Mouse (Mus musculus): ENCODE measurements around the gene Rccd1. TPM values are rescaled to one million over a fixed set of nuclear protein-coding genes. Genes with fewer than 3 reads are reported as not detected.

The Rccd1 gene
- polyA plus RNA-seq, 1 experiment from 2014 or later = 3.1 TPM

GRCm38 (mm10) chr7:80368009-80368408, 43.8 kb upstream of the Rccd1 start:
- no peak for ATAC-seq (ENCODE audit: insufficient read depth)
- Histone ChIP-seq H3K9ac (no peak overlapping the region), H3K27me3 (peaks cover 39% of the 10 kb centered on the region), H3K4me2 (no peak overlapping the region), H3K4me3 (replicated peaks) (no peak overlapping the region), H3K9me3 (replicated peaks) (no peaks in the 10 kb centered on the region), H3K4me1 (replicated peaks) (peaks cover 24% of the 10 kb centered on the region), H3K36me3 (replicated peaks) (peaks cover 29% of the 10 kb centered on the region), H3K27ac (replicated peaks) (no peak overlapping the region)
- WGBS (ENCODE audit: insufficient replicate concordance) = 70% methylated on average over 9 of the region's 9 CpGs

DNA sequence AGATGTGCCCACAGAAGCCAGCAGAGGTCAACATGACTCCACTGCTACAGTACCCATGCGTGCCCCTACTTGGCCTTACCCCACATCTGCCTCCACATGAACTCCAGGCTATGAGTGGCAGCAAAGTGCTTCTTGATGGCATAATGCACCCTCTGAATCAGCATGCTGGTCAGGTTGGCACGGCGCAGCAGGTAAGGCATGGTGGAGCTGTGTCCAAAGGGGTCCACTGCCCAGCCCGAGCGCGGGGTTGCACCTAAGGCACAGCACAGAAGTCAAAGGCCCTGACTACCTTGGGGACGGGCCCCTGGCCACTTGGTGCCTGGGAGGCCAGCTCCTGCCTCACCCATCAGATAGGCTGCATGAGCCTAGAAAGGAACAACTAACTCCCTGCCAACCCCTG, 43.0 kb upstream of the Rccd1 start:
- peaks cover 24% of the 10 kb centered on the region for H3K4me1 ChIP-seq (replicated peaks)
- no peak overlapping the region for H3K27ac ChIP-seq (replicated peaks)
- WGBS (ENCODE audit: insufficient replicate concordance) = 78% methylated on average over 7 of the region's 7 CpGs
- H3K9ac ChIP-seq = no peak overlapping the region
- H3K36me3 ChIP-seq (replicated peaks) = peaks cover 32% of the 10 kb centered on the region
- no peak overlapping the region for H3K4me2 ChIP-seq
- H3K9me3 ChIP-seq (replicated peaks) = no peaks in the 10 kb centered on the region
- H3K27me3 ChIP-seq = peaks cover 36% of the 10 kb centered on the region
- no peak for ATAC-seq (ENCODE audit: insufficient read depth)
- no peak overlapping the region for H3K4me3 ChIP-seq (replicated peaks)

DNA sequence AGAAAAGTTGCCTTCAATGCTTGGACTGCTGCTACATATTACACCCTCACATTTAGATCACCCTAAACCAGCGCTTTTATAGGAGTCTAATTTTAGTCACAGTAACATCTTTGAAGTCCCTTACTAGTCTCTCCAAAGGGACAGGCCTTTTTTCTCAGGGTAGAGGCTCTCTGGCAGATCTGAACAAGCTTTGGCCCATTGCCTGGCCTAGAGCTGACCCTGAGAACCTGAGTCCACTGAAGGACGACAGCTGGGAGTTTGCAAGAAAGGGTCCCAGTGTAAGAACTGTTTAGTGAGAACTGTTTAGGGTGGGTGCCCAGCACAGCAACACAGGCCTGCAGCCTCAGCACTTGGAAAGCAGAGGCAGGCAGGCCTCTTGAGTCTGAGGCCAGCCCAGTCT, 41.5 kb upstream of the Rccd1 start:
- ATAC-seq (ENCODE audit: insufficient read depth) = no peak
- Histone ChIP-seq H3K36me3 (replicated peaks) (peaks cover 37% of the 10 kb centered on the region), H3K4me1 (replicated peaks) (peaks cover 16% of the 10 kb centered on the region), H3K9ac (no peak overlapping the region), H3K27me3 (peaks cover 21% of the 10 kb centered on the region), H3K9me3 (replicated peaks) (no peaks in the 10 kb centered on the region), H3K4me2 (no peak overlapping the region), H3K4me3 (replicated peaks) (no peak overlapping the region), H3K27ac (replicated peaks) (no peak overlapping the region)
- 73% methylated on average over 2 of the region's 2 CpGs for WGBS (ENCODE audit: insufficient replicate concordance)

DNA sequence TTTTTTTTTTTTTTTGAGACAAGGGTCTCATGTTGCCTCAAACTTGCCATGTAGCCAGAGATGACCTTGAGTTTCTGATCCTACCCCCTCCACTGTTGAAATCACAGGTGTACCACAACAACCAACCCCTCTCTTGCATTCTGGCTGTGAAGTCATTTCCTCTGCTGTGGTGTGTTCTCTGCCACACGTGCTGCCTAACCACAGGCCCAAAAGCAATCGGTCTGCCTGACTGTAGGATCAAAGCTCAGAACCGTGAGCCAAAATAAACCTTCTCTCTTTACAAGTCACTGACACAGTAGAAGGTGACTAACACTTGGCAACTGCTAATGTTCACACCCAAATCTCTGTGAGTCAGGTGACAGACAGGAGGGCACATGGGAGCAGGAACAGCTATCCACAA, 36.2 kb upstream of the Rccd1 start:
- Histone ChIP-seq H3K9me3 (replicated peaks) (no peaks in the 10 kb centered on the region), H3K36me3 (replicated peaks) (peaks cover 40% of the 10 kb centered on the region; the same call in 1 of the 2 replicates), H3K4me2 (no peak overlapping the region), H3K27ac (replicated peaks) (no peak overlapping the region), H3K9ac (no peak overlapping the region), H3K27me3 (no peaks in the 10 kb centered on the region), H3K4me3 (replicated peaks) (no peak overlapping the region), H3K4me1 (replicated peaks) (no peaks in the 10 kb centered on the region)
- ATAC-seq (ENCODE audit: insufficient read depth) = no peak
- WGBS (ENCODE audit: insufficient replicate concordance) = 39% methylated on average over 3 of the region's 3 CpGs

DNA sequence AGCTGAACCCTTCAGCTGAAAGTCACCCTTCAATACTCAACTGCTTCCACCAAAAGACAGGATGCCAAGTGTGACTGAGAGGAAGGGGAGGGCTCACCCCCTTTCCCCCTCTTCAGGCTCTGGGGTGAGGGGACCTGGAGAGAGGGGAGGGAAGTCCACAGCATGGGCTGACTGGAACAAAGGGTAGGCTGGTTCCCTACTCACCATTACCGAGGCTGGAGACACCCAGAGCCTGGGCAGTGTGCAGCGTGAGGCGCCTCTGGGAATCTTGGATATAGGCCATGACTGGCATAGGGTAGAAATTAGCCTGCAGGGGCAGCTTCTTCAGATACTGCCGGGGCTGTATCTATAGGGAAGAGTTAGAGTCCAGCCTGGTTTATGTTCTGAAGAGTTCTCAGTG, 33.8 kb upstream of the Rccd1 start:
- Histone ChIP-seq H3K4me2 (no peak overlapping the region), H3K27me3 (no peaks in the 10 kb centered on the region), H3K9ac (no peak overlapping the region), H3K9me3 (replicated peaks) (no peaks in the 10 kb centered on the region), H3K4me1 (replicated peaks) (no peaks in the 10 kb centered on the region), H3K36me3 (replicated peaks) (0 out of 2 replicates have a peak, but pooled peaks cover 28% of the 10 kb centered on the region), H3K27ac (replicated peaks) (no peak overlapping the region), H3K4me3 (replicated peaks) (no peak overlapping the region)
- WGBS (ENCODE audit: insufficient replicate concordance) = 75% methylated on average over 4 of the region's 4 CpGs
- no peak for ATAC-seq (ENCODE audit: insufficient read depth)

- no peak for ATAC-seq (ENCODE audit: insufficient read depth)
- H3K4me1 ChIP-seq (replicated peaks) = no peaks in the 10 kb centered on the region
- H3K4me3 ChIP-seq (replicated peaks) = no peak overlapping the region
- no peaks in the 10 kb centered on the region for H3K9me3 ChIP-seq (replicated peaks)
- H3K27me3 ChIP-seq = no peaks in the 10 kb centered on the region
- H3K4me2 ChIP-seq = no peak overlapping the region
- H3K36me3 ChIP-seq (replicated peaks) = peaks cover 32% of the 10 kb centered on the region; the same call in 1 of the 2 replicates
- WGBS (ENCODE audit: insufficient replicate concordance) = 76% methylated on average over 8 of the region's 8 CpGs
- no peak overlapping the region for H3K27ac ChIP-seq (replicated peaks)
- no peak overlapping the region for H3K9ac ChIP-seq
These were observed 32.9 kb upstream of the Rccd1 start for GRCm38 (mm10) chr7:80357156-80357555.

DNA sequence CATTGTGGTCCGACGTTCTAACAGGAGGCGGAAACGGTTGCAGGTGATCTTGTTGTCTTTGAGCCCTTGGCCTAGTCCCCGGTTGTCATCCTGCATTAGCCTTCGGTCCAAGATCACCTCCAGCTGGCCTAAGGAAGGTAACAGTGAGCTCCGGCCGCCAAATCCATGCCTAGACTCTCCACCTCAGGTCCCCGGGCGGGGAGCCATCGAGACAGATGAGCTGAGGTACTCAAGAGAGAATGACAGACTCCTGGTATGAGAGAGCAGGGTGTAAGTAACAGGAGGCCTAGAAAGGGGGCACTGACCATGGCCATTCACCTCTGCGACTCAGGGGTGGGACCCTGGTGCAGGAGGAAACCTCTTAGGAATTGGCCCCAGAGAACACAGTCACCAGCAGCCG, 32.1 kb upstream of the Rccd1 start:
- no peak overlapping the region for H3K27ac ChIP-seq (replicated peaks)
- no peaks in the 10 kb centered on the region for H3K9me3 ChIP-seq (replicated peaks)
- no peak for ATAC-seq (ENCODE audit: insufficient read depth)
- peaks cover 4% of the 10 kb centered on the region for H3K4me1 ChIP-seq (replicated peaks)
- H3K4me2 ChIP-seq = no peak overlapping the region
- peaks cover 35% of the 10 kb centered on the region; the same call in 1 of the 2 replicates for H3K36me3 ChIP-seq (replicated peaks)
- H3K4me3 ChIP-seq (replicated peaks) = no peak overlapping the region
- no peaks in the 10 kb centered on the region for H3K27me3 ChIP-seq
- 78% methylated on average over 13 of the region's 13 CpGs for WGBS (ENCODE audit: insufficient replicate concordance)
- no peak overlapping the region for H3K9ac ChIP-seq

- H3K9me3 ChIP-seq (replicated peaks) = no peaks in the 10 kb centered on the region
- peaks cover 12% of the 10 kb centered on the region for H3K4me1 ChIP-seq (replicated peaks)
- peaks cover 37% of the 10 kb centered on the region; the same call in 1 of the 2 replicates for H3K36me3 ChIP-seq (replicated peaks)
- ATAC-seq (ENCODE audit: insufficient read depth) = no peak
- no peak overlapping the region for H3K4me2 ChIP-seq
- H3K27me3 ChIP-seq = no peaks in the 10 kb centered on the region
- H3K9ac ChIP-seq = no peak overlapping the region
- 83% methylated on average over 8 of the region's 8 CpGs for WGBS (ENCODE audit: insufficient replicate concordance)
- H3K4me3 ChIP-seq (replicated peaks) = no peak overlapping the region
- H3K27ac ChIP-seq (replicated peaks) = no peak overlapping the region
These were observed 28.7 kb upstream of the Rccd1 start for GRCm38 (mm10) chr7:80352920-80353319.

DNA sequence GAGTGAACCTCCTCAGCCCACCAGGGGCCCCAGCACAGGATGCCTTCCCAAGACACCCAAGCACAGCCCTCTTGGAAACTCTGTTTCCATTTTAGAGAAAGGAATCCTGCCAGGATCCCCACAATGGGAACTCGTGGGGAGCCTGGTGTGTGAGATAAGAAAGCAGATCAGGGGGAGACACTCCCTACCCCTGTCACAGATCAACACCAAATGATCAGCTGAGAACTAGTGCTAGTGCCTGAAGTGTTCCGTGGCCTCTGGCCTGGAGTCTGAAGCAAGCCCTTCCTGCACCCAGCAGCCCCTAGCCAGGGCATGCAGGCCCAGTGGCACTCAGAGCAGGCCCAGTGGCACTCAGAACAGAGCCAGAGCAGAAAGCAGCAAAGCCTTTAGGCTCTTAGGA, 26.6 kb upstream of the Rccd1 start:
- 16% methylated on average over 2 of the region's 2 CpGs for WGBS (ENCODE audit: insufficient replicate concordance)
- Histone ChIP-seq H3K9me3 (replicated peaks) (no peaks in the 10 kb centered on the region), H3K4me3 (replicated peaks) (no peak overlapping the region), H3K9ac (no peak overlapping the region), H3K4me1 (replicated peaks) (peaks cover 24% of the 10 kb centered on the region), H3K4me2 (no peak overlapping the region), H3K27ac (replicated peaks) (no peak overlapping the region), H3K36me3 (replicated peaks) (peaks cover 22% of the 10 kb centered on the region; the same call in 1 of the 2 replicates), H3K27me3 (no peaks in the 10 kb centered on the region)
- ATAC-seq (ENCODE audit: insufficient read depth) = no peak

GRCm38 (mm10) chr7:80347670-80348586, 23.7 kb upstream of the Rccd1 start:
- Histone ChIP-seq H3K4me3 (replicated peaks) (no peak overlapping the region), H3K27ac (replicated peaks) (no peak overlapping the region), H3K4me2 (no peak overlapping the region), H3K9ac (no peak overlapping the region), H3K36me3 (replicated peaks) (peaks cover 19% of the 10 kb centered on the region; the same call in 1 of the 2 replicates), H3K4me1 (replicated peaks) (peaks cover 31% of the 10 kb centered on the region), H3K9me3 (replicated peaks) (no peaks in the 10 kb centered on the region), H3K27me3 (no peaks in the 10 kb centered on the region)
- 71% methylated on average over 13 of the region's 13 CpGs for WGBS (ENCODE audit: insufficient replicate concordance)
- ATAC-seq (ENCODE audit: insufficient read depth) = no peak

DNA sequence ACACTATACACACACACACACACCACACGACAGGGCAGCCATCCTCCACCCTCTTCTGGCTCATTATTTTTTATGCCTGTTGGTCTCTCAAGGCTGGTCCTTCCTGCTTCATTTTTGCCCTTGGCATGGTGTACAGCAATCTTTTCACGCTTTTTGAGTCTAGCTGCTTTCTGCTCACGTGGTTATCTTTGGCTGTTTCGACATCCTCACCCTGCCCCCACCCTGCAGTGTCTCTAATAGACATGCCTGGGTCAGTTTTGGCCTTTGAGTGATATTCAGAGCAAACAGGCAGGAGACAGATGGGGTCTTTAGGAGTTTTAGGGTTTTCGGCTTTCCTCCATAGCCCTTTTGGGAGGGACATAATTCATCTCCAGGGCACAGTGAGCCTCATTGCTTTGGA, 22.6 kb upstream of the Rccd1 start:
- no peak overlapping the region for H3K27ac ChIP-seq (replicated peaks)
- ATAC-seq (ENCODE audit: insufficient read depth) = no peak
- H3K27me3 ChIP-seq = peaks cover 8% of the 10 kb centered on the region; the same call in 1 of the 2 replicates
- H3K4me3 ChIP-seq (replicated peaks) = no peak overlapping the region
- peaks cover 42% of the 10 kb centered on the region for H3K4me1 ChIP-seq (replicated peaks)
- H3K9me3 ChIP-seq (replicated peaks) = no peaks in the 10 kb centered on the region
- no peak overlapping the region for H3K9ac ChIP-seq
- no peak overlapping the region for H3K4me2 ChIP-seq
- WGBS (ENCODE audit: insufficient replicate concordance) = 48% methylated on average over 5 of the region's 5 CpGs
- H3K36me3 ChIP-seq (replicated peaks) = peaks cover 13% of the 10 kb centered on the region; the same call in 1 of the 2 replicates

Measured in liver, embryonic 15.5 days (tissue).